Mouse (Mus musculus) spleen, postnatal 10 days (tissue): Measurements from ENCODE around the gene Fto.

Source experiments
- DNase-seq, 2 experiments: peaks; one replicate each; pipeline ENCODE4 v3.0.0; 2021 to 2022; ENCODE audit warnings: low spot score in 2 of 2

The Fto gene

GRCm38 (mm10) chr8:91561241-91561640 is 247.9 kb downstream of the Fto start:
- DNase-seq, result no peak

- DNase-seq, result no peak
These were observed 249.3 kb downstream of the Fto start for GRCm38 (mm10) chr8:91562600-91562999.

GRCm38 (mm10) chr8:91563326-91563725 is 250.0 kb downstream of the Fto start:
- no peak for DNase-seq

DNA sequence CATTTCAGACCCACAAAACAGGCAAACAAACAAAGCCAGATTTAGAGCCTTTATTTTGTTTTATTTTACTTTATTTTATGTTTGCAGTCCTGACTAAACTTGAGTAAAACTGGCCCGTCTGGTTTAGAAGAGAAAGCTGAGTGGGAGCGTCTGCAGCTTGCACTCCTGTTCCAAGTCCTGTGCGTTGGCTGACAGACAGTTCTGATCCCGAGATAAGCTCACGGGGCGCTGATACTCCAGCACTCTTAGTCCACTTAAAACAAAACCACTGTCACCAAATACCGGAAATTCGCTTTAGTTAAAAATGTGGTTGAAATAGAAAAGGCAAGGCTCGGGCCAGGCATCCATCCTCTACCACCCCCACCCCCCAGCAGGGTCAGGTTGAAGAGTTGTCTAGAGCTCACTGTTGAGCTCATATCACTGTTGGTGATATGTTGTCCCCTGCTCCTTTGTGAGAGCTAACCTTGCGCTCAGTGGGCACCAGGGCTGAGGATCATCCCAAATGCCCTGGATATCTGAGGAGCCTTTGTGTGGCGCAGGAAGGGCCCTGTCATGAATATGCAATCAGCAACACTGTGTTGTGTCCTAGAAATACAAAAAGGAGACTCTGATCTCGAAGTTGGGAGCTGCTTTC is 252.7 kb downstream of the Fto start:
- DNase-seq, result no peak

DNA sequence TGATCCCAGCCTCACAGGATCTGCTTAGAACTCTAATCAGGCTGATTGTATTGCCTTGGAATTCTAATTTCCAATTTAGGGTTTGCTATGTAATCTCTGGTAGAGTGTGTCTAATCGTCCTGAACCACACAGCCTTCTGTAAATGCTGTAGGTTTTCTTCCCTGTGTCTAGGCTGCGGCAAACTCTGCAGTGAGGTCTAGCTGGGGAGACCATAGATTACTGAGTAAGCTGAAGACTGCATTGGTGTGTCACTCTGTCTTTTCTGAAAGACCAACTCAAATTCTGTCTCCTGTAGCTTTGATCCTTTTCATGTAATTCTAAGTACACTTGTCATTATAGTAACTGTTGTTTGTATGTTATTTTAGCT is 253.2 kb downstream of the Fto start:
- no peak for DNase-seq

DNA sequence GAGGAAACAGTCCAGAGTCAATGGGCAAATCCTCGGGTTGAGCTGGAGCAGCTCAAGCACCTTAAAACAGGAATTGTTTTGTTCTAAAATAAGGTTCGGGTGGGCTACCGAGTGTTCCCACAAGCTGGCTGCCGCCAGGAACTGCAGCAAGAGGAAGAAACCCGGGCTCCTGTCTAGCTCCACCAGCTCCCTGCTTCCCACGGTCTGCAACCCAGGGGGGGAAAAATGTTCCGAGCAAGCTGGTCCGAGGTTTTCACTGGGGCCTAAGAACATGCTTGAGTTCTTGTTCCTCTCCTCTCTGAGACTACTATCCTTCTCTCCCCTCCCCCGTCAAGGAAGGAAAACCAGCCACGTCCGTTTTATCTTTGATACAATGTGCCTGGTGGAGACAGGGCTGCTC is 256.5 kb downstream of the Fto start:
- no peak for DNase-seq

- DNase-seq, result no peak
These were observed 257.5 kb downstream of the Fto start for GRCm38 (mm10) chr8:91570809-91571208.

DNA sequence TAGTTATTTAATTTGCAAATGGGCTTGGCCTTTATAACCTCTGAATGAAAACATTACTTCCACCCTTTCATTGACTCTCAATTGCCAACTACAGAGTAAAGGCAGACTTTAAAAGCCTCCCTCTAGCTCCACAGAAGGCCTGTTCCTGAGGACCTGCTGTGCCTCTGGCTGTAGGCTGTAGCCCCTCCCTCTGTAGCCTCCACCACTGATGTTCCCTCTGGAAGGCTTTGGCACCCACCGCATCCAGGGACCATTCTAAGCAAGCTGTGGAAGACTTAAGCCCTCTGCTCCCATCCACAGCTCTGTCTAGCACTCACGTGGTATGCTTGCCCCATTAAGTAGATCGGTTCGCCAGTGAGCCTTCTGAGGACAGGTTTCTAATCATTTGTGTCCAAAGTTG is 258.7 kb downstream of the Fto start:
- no peak for DNase-seq

GRCm38 (mm10) chr8:91572630-91573029 is 259.3 kb downstream of the Fto start:
- no peak for DNase-seq

- no peak for DNase-seq
These were observed 262.3 kb downstream of the Fto start for GRCm38 (mm10) chr8:91575576-91575975.

GRCm38 (mm10) chr8:91576086-91576917 is 263.0 kb downstream of the Fto start:
- DNase-seq, result no peak

DNA sequence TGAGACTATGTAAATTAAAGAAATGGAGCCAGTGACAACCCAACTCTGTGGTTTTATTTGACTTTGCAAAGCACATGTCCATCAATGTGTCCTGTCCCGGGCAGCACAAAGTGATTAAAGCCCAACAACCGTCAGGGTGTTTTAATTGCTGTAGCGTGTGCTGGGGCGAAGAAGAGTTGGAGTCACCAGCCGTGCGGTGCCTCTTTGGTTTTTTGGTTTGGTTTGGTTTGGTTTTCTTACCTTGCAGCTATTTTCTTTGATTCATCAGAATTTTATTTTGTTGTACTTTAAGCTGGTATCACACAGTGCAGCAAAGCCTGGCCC is 263.6 kb downstream of the Fto start:
- DNase-seq, result no peak

DNA sequence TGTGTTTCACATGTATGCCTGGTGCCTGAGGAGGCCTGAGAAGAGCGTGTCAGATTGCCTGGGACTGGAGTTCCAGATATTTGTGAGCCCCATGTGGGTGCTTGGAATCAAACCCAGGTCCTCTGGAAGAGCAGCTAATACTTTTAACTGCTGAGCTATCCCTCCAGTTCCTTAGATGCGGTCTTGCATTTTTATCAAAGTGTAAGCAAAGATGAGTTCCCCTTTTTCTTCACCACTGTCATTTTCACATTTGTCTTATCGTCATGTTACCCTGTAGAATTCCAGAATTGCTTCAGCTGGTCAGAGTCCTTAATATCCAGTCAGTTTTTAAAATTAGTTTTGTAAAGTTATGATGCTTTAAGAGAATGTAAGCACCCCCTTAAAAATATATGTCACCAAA is 264.3 kb downstream of the Fto start:
- no peak for DNase-seq

DNA sequence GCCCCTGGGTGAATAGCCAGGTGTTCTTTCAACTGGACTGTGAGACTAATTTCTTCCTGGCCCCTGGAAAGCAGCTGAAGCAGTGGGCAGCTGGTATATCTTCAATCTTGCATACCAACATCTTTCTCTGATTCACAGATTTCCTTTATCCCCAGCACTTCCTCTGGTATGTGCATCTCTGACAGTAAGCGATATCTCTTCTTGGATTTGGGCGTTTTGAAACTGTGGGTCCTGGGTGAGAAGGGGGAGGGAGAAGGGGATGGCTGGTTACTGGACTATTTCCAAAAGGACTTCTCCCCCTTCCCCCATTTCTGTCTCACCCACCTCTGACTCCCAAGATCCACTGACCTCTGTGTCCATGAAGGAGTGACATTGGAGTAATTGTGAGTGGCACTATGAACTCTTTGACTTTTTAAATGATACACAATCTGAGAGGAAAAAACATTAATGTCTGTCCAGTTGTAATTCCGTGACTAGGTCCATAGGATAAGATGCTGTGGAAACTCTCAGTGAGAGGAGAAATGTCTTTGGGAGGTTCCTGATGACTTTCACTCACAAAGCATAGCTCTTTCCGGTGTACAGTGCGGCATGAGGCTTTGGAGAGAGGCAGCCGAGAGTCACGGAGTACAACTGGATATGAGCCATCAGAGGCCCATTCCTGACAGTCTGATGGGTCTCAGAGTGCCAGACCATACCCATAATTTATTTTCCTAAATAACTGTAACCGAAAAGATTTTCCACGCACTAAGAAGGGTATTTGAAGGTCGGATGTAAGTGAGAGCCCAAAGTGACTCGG is 271.5 kb downstream of the Fto start:
- DNase-seq, result no peak

DNA sequence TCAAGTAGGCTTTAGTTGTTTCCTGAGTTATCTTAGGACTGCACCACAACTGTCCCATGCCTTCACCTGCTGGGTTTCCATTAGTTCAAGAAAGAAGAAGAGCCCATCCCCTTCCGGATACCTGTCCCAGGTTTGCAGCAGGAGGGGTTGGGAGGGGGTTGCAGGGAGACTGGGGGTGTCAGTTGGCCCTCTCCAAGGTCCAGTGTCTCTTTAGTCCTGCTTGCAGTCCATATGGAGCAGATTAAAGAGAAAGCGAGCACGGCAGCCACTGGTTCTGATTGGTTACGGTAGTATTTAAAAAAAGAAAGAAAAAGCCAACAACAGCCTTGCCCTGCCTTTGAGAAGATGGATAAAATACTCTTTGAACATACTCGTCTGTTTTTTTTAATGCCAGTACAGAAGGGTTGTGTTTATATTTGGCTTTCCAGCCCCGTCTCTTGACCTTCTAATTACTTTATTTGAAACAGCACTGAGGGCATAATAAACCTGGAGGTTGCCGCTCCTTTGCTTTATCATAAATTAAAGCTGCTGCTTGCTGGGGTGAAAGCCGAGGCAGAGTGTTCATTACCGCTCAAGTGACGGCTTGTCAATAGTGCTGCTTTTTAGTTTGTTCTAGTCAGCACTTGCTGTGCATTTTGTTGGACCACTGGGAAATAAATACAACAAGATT is 279.2 kb downstream of the Fto start:
- DNase-seq, result no peak

DNA sequence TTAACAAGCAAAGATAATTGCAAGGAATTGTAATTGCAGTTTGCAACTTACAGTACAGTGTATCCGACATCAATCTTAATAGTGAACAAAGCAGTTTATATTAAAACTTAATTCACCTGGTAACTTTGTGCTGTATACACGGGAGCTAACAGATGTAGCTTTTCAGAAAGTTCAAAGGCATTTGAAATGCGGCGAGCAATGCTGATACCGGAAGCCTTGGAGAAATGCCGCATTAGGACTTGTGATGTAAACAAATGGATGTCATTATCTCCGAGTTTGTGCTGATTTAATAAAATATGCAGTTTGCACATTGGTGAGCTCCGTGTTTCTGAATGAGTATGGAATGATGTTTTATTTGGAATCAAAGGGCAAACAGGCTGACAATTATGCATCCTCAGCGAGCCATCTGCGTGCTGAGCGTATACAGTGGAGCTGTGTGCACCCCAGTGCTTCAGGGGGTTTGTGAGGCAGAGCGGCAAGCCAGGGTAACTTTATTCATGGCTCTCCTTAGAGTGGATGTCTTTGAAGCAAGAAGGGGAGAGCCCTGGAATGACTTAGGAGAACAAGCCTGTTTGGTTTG is 280.0 kb downstream of the Fto start:
- no peak for DNase-seq

GRCm38 (mm10) chr8:91599349-91599837 is 286.1 kb downstream of the Fto start:
- DNase-seq, result no peak

DNA sequence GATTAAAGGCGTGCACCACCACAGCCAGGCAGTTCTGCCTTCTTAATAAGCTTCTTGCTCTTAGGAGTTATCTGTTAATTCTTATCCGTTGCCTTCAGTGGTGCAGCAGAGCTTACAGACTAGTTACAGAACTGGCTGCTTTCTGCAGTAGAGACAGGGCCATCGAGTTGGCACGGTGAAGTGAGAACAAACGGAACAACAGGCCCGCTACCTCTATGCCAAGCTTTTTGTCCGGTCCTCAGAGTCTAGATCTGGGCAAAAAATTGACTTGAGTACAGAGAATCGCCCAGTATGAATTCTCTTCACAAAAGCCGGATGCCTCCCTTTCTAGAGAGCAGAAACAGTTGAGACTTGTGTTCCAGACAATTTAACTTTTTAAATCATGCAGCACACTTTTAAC is 290.4 kb downstream of the Fto start:
- DNase-seq, result no peak

DNA sequence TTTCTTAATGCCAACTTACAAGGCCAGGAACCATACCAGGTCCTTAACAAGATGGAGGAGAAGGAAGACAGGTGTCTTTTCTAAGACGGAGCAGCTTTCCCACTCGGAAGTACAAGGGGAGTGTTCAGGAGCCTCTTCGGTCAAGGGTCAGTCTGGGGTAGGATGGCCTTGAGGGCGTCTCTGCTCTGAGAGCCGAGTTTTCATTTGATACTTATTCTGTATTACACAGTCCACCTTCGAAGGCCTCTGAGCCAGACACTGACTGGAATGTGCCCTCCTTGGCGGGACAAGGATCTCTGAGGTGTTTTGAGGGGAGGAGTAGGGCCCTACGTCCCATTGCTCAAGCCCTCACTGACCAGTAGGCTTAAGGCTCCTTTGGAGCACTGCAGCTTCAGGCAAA is 292.6 kb downstream of the Fto start:
- no peak for DNase-seq

- no peak for DNase-seq
These were observed 293.8 kb downstream of the Fto start for GRCm38 (mm10) chr8:91607091-91607490.

DNA sequence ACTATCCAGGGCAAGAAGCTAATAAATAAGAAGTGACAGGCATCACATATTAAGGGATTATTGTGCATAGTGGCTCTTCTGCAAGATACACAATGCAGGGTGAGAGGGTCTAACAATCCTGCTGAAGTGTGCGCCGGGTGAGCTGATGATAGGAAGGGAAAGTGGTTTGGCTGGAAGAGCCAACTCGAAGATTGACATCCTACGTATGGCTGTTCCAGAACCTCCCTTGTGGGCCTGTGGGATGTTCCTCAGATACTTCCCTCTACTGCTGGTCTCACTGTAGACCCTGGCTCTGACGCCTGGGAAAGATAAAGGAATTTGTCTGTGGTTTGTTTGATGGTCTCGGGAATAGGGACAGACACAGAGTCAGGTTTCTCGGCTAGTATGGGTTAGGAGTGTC is 297.9 kb downstream of the Fto start:
- DNase-seq, result no peak
